Mouse (Mus musculus): ENCODE results near the gene Psme4. TPM values are rescaled to one million over a fixed set of nuclear protein-coding genes. Genes with fewer than 3 reads are reported as not detected.
A peak's percentile ranks its signal among the peaks of the same experiment; 100 is the strongest.
"Not testable (repeated sequence)": the region's sequence is repeated elsewhere in the genome, so short reads cannot be mapped to it uniquely, and the experiment has no call there.

Gene Psme4
- polyA plus RNA-seq, 1 experiment from 2014 or later = 34.2 TPM

DNA sequence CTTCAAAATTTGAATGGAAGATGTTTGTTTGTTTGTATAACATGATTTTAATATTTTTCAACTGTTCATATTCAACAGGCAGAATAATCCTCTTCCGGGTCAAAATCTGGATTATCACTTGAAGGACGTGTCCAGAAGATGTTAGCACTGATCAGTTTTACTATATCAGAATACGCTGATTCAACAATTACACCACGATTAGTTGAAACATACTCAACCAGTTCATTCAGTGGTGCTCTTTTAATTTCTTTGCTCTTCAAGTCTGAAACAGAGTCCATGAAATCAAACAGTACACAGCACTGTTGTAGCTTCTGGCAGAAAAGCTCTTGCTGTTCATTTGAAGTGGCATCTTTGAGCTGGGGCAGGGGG, 17.1 kb upstream of the Psme4 start:
- not testable (repeated sequence) for H3K36me3 ChIP-seq (ENCODE audit: control insufficient read depth, insufficient read depth, low read length); H3K27ac ChIP-seq (ENCODE audit: low read depth, low read length); H3K4me1 ChIP-seq (ENCODE audit: control insufficient read depth, insufficient read depth, low read length); H3K27me3 ChIP-seq (ENCODE audit: control insufficient read depth, insufficient read depth, low read length); H3K9me3 ChIP-seq (ENCODE audit: control insufficient read depth, low read length); DNase-seq (ENCODE audit: low spot score); ATAC-seq (ENCODE audit: insufficient read depth, low FRiP score, low TSS enrichment)
- H3K4me2 ChIP-seq (ENCODE audit: low read depth) = peak overlapping the region; percentile 97
- 77% methylated on average over 4 of the region's 4 CpGs for WGBS
- peak overlapping the region; percentile 55 for H3K4me3 ChIP-seq (ENCODE audit: low read depth, low read length)
- H3K9ac ChIP-seq (ENCODE audit: low read length) = peak overlapping the region; percentile 63

- Histone ChIP-seq H3K4me3 (ENCODE audit: low read depth, low read length) (peak overlapping the region; percentile 55), H3K36me3 (ENCODE audit: control insufficient read depth, insufficient read depth, low read length) (no peaks in the 10 kb centered on the region), H3K27me3 (ENCODE audit: control insufficient read depth, insufficient read depth, low read length) (no peaks in the 10 kb centered on the region), H3K4me1 (ENCODE audit: control insufficient read depth, insufficient read depth, low read length) (no peaks in the 10 kb centered on the region; the same call in 1 of the 2 replicates), H3K9ac (ENCODE audit: low read length) (peak overlapping the region; percentile 63), H3K27ac (ENCODE audit: low read depth, low read length) (no peak overlapping the region), H3K4me2 (ENCODE audit: low read depth) (peak overlapping the region; percentile 97), H3K9me3 (ENCODE audit: control insufficient read depth, low read length) (no peaks in the 10 kb centered on the region)
- DNase-seq (ENCODE audit: low spot score) (peak; percentile 58), ATAC-seq (ENCODE audit: insufficient read depth, low FRiP score, low TSS enrichment) (peak; percentile 89)
- under 1% methylated on average over 55 of the region's 66 CpGs for WGBS
Measured at GRCm38 (mm10) chr11:30754855-30755530, 16.5 kb upstream of the Psme4 start.

DNA sequence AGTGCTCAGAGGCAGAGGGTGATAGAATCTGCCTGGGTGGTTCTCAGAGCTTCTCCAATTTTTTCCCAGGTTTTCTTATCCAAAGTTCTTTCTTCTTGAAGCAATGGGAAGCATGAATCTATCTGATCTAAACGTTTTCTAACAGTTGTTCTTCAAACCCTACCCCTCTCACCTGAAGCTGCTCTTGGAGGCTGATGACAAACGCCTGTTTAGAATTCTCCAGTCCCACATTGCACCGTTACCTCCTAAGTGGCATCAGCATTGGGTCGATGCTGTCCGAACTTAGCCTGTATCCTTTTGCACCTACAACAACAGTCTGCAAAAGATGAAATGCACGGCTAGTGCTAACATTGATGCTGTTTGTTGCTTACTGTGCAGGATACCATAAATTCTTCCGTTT, 10.1 kb upstream of the Psme4 start:
- DNase-seq (ENCODE audit: low spot score) (no peak), ATAC-seq (ENCODE audit: insufficient read depth, low FRiP score, low TSS enrichment) (no peak)
- Histone ChIP-seq H3K9ac (ENCODE audit: low read length) (no peak overlapping the region), H3K4me1 (ENCODE audit: control insufficient read depth, insufficient read depth, low read length) (no peaks in the 10 kb centered on the region), H3K36me3 (ENCODE audit: control insufficient read depth, insufficient read depth, low read length) (no peaks in the 10 kb centered on the region), H3K4me2 (ENCODE audit: low read depth) (no peak overlapping the region), H3K27ac (ENCODE audit: low read depth, low read length) (no peak overlapping the region), H3K9me3 (ENCODE audit: control insufficient read depth, low read length) (no peaks in the 10 kb centered on the region), H3K4me3 (ENCODE audit: low read depth, low read length) (no peak overlapping the region), H3K27me3 (ENCODE audit: control insufficient read depth, insufficient read depth, low read length) (no peaks in the 10 kb centered on the region)
- WGBS = 82% methylated on average over 7 of the region's 7 CpGs

- ATAC-seq (ENCODE audit: insufficient read depth, low FRiP score, low TSS enrichment) (no peak), DNase-seq (ENCODE audit: low spot score) (no peak)
- Histone ChIP-seq H3K4me1 (ENCODE audit: control insufficient read depth, insufficient read depth, low read length) (no peaks in the 10 kb centered on the region), H3K27ac (ENCODE audit: low read depth, low read length) (no peak overlapping the region), H3K27me3 (ENCODE audit: control insufficient read depth, insufficient read depth, low read length) (no peaks in the 10 kb centered on the region), H3K36me3 (ENCODE audit: control insufficient read depth, insufficient read depth, low read length) (no peaks in the 10 kb centered on the region), H3K9me3 (ENCODE audit: control insufficient read depth, low read length) (no peaks in the 10 kb centered on the region), H3K9ac (ENCODE audit: low read length) (no peak overlapping the region), H3K4me3 (ENCODE audit: low read depth, low read length) (no peak overlapping the region), H3K4me2 (ENCODE audit: low read depth) (no peak overlapping the region)
- WGBS = 93% methylated on average over 1 of the region's 1 CpGs
Measured at GRCm38 (mm10) chr11:30761891-30762290, 9.6 kb upstream of the Psme4 start.

GRCm38 (mm10) chr11:30765076-30765475, 6.5 kb upstream of the Psme4 start:
- Histone ChIP-seq H3K9ac (ENCODE audit: low read length) (no peak overlapping the region), H3K27ac (ENCODE audit: low read depth, low read length) (no peak overlapping the region), H3K9me3 (ENCODE audit: control insufficient read depth, low read length) (no peaks in the 10 kb centered on the region), H3K36me3 (ENCODE audit: control insufficient read depth, insufficient read depth, low read length) (no peaks in the 10 kb centered on the region), H3K4me3 (ENCODE audit: low read depth, low read length) (no peak overlapping the region), H3K4me2 (ENCODE audit: low read depth) (no peak overlapping the region), H3K4me1 (ENCODE audit: control insufficient read depth, insufficient read depth, low read length) (no peaks in the 10 kb centered on the region), H3K27me3 (ENCODE audit: control insufficient read depth, insufficient read depth, low read length) (no peaks in the 10 kb centered on the region)
- WGBS = 76% methylated on average over 1 of the region's 1 CpGs
- no peak for ATAC-seq (ENCODE audit: insufficient read depth, low FRiP score, low TSS enrichment)
- DNase-seq (ENCODE audit: low spot score) = no peak

- Histone ChIP-seq H3K9me3 (ENCODE audit: control insufficient read depth, low read length) (no peaks in the 10 kb centered on the region), H3K36me3 (ENCODE audit: control insufficient read depth, insufficient read depth, low read length) (no peaks in the 10 kb centered on the region), H3K4me1 (ENCODE audit: control insufficient read depth, insufficient read depth, low read length) (peaks cover 6% of the 10 kb centered on the region; the same call in 1 of the 2 replicates), H3K27ac (ENCODE audit: low read depth, low read length) (no peak overlapping the region; the same call in 1 of the 2 replicates), H3K4me2 (ENCODE audit: low read depth) (peak overlapping the region; percentile 50), H3K9ac (ENCODE audit: low read length) (no peak overlapping the region; the same call in 1 of the 2 replicates), H3K4me3 (ENCODE audit: low read depth, low read length) (peak overlapping the region; percentile 96), H3K27me3 (ENCODE audit: control insufficient read depth, insufficient read depth, low read length) (no peaks in the 10 kb centered on the region)
- DNase-seq (ENCODE audit: low spot score) (no peak), ATAC-seq (ENCODE audit: insufficient read depth, low FRiP score, low TSS enrichment) (no peak)
- WGBS = 74% methylated on average over 3 of the region's 3 CpGs
Measured at GRCm38 (mm10) chr11:30770817-30771216, 709 bp upstream of the Psme4 start.

- Histone ChIP-seq H3K36me3 (ENCODE audit: control insufficient read depth, insufficient read depth, low read length) (no peaks in the 10 kb centered on the region), H3K4me2 (ENCODE audit: low read depth) (peak overlapping the region; percentile 50), H3K9me3 (ENCODE audit: control insufficient read depth, low read length) (no peaks in the 10 kb centered on the region), H3K27me3 (ENCODE audit: control insufficient read depth, insufficient read depth, low read length) (no peaks in the 10 kb centered on the region), H3K27ac (ENCODE audit: low read depth, low read length) (peak overlapping the region; percentile 87), H3K4me3 (ENCODE audit: low read depth, low read length) (peak overlapping the region; percentile 96), H3K9ac (ENCODE audit: low read length) (peak overlapping the region; percentile 94), H3K4me1 (ENCODE audit: control insufficient read depth, insufficient read depth, low read length) (peaks cover 6% of the 10 kb centered on the region; the same call in 1 of the 2 replicates)
- ATAC-seq (ENCODE audit: insufficient read depth, low FRiP score, low TSS enrichment) (peak; percentile 78), DNase-seq (ENCODE audit: low spot score) (peak; percentile 76)
- 0% methylated on average over 53 of the region's 64 CpGs for WGBS
Measured at GRCm38 (mm10) chr11:30771904-30772581, 517 bp downstream of the Psme4 start.

DNA sequence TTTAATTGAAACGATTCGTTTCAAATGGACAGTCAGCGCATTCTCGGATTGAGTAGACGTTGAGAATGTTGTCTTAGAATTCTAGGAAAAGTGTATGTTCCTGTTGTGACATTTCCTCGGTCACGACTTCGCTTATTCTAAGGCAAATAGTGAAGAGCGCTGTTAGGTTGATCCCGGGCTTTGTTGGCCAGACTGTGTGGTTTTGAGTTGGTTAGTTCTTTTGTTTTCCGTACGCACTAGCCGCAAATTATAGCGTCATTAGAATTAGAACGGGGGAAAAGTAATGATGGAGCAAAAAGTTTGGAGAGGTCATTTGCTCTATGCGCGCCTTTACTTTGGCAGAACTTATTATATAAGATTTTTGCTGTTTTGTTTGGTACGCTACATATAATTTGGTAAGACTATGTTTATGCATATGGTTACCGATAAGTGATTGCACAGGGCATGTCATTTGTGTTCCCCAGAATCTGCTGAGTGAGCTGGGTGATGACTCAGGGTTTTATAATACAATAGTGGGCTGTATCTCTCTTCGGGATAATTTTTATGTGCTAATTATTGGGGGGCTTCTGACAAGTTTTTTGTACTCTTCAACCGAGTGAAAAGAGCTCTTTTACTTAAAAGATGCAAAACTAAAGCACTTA, 1.4 kb downstream of the Psme4 start:
- Histone ChIP-seq H3K27me3 (ENCODE audit: control insufficient read depth, insufficient read depth, low read length) (no peaks in the 10 kb centered on the region), H3K9ac (ENCODE audit: low read length) (peak overlapping the region; percentile 94), H3K36me3 (ENCODE audit: control insufficient read depth, insufficient read depth, low read length) (no peaks in the 10 kb centered on the region), H3K4me2 (ENCODE audit: low read depth) (peak overlapping the region; percentile 50), H3K4me3 (ENCODE audit: low read depth, low read length) (peak overlapping the region; percentile 96), H3K4me1 (ENCODE audit: control insufficient read depth, insufficient read depth, low read length) (peaks cover 6% of the 10 kb centered on the region; the same call in 1 of the 2 replicates), H3K27ac (ENCODE audit: low read depth, low read length) (no peak overlapping the region), H3K9me3 (ENCODE audit: control insufficient read depth, low read length) (no peaks in the 10 kb centered on the region)
- 2% methylated on average over 21 of the region's 21 CpGs for WGBS
- DNase-seq (ENCODE audit: low spot score) (no peak), ATAC-seq (ENCODE audit: insufficient read depth, low FRiP score, low TSS enrichment) (no peak)

All from neural tube, embryonic 11.5 days (tissue).